Mouse (Mus musculus) embryonic stem cell, embryonic (primary cell): ENCODE data around the gene Pax7.

Experiments used
- CTCF ChIA-PET, 4 experiments: fragments of 300-600 bp in 2 of 4; fragments of 350-600 bp in 2 of 4; sonication (Branson Sonifier 250); formaldehyde crosslinking; loops; one replicate each; lab custom pipeline; 2022; ENCODE audit warnings: inconsistent platforms in 2 of 4; lab: Charles Lee
- POLR2A ChIA-PET, 4 experiments: fragments of 300-600 bp in 2 of 4; fragments of 350-600 bp in 2 of 4; sonication (Branson Sonifier 250); formaldehyde crosslinking; loops; one replicate each; lab custom pipeline; 2022; ENCODE audit warnings: antibody characterized with exemption in 4 of 4, inconsistent platforms in 1 of 4; lab: Charles Lee

The Pax7 gene

GRCm38 (mm10) chr4:139833036-139833634, at the start of gene Pax7:
Gene Pax7, minus strand, starts transcription at chr4:139833528.
- ChIA-PET POLR2A (interaction anchor here in 3 of 4 experiments (0.6 to 1.4 kb wide), 6 partner anchors 11 to 1567 kb away, joined by 3 to 6 read pairs (median 4); no protein-coding TSS in a partner anchor), CTCF (no interaction called here)

DNA sequence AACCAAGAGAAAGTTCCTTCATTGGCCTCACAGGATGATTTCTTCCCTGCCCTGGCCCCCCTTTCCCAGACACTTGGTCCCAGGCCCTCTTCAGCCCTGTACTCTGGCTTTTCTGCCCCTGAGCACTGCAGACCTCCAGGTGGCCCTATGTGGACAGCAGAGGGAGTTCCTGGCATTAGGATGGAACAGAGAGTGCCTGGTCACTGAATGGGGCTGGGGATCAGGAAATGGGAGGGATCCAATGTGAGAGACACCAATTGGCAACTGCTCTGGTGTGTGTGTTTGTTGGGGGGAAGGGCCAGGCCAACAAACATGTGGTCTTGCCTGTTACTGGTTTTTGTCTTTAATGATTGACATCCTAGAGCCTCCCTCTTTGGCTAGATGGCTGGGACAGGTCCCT, 48.5 kb upstream of the Pax7 start:
- ChIA-PET POLR2A (no interaction called here), CTCF (no interaction called here)

GRCm38 (mm10) chr4:139879324-139879723, 46.0 kb upstream of the Pax7 start:
- POLR2A ChIA-PET, result interaction anchor here in 2 of 4 experiments (0.6 to 0.8 kb wide), 2 partner anchors 46 to 182 kb away, joined by 3 to 4 read pairs; no protein-coding TSS in a partner anchor
- CTCF ChIA-PET, result no interaction called here

GRCm38 (mm10) chr4:139878443-139878842, 45.1 kb upstream of the Pax7 start:
- ChIA-PET CTCF (no interaction called here), POLR2A (no interaction called here)

GRCm38 (mm10) chr4:139877269-139877668, 43.9 kb upstream of the Pax7 start:
- POLR2A ChIA-PET, result interaction anchor here in 2 of 4 experiments (0.5 to 0.6 kb wide), 2 partner anchors 660 to 1076 kb away, joined by 3 read pairs; no protein-coding TSS in a partner anchor

DNA sequence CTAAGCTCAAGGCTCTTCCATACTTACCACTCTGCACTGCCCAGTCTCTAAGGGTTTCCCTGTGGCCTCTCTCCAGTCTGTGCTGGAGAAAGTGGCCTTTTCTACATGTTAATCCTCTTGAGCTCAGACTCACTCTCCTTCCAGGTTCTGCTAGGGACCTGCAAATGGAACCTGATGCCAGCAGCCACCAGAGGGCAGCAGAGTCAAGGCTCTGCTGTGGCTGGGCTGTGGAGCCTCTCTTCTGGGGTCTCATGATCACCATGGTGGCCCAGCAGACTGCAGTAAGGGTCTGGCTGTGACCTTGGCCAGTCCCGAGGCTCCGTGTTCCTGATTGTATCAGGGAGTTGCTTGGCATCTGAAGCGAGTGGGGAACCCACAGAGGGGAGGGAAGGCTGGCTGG, 39.3 kb upstream of the Pax7 start:
- CTCF ChIA-PET, result interaction anchor here (0.5 to 2.3 kb wide), 79 partner anchors 8 to 1756 kb away, joined by 3 to 14 read pairs (median 3); partner anchors contain the start of gene Gm21969 (in 2 of the 4)
- POLR2A ChIA-PET, result interaction anchor here in 2 of 4 experiments (1.1 to 1.3 kb wide), 4 partner anchors 101 to 633 kb away, joined by 3 read pairs; no protein-coding TSS in a partner anchor

More at GRCm38 (mm10) chr4:139877269-139877668, 43.9 kb upstream of the Pax7 start:
- CTCF ChIA-PET, result interaction anchor here (0.6 to 1.2 kb wide), 19 partner anchors 11 to 376 kb away, joined by 3 to 6 read pairs (median 3); no protein-coding TSS in a partner anchor

GRCm38 (mm10) chr4:139871699-139872098, 38.4 kb upstream of the Pax7 start:
- CTCF ChIA-PET, result interaction anchor here (0.6 to 2.3 kb wide), 53 partner anchors 9 to 808 kb away, joined by 3 to 14 read pairs (median 3); partner anchors contain the start of gene Gm21969 (in 2 of the 4)

GRCm38 (mm10) chr4:139863218-139863617, 29.9 kb upstream of the Pax7 start:
- ChIA-PET CTCF (interaction anchor here in 3 of 4 experiments (0.6 to 0.8 kb wide), 3 partner anchors 11 to 355 kb away, joined by 3 to 12 read pairs (median 3); no protein-coding TSS in a partner anchor), POLR2A (no interaction called here)

More at GRCm38 (mm10) chr4:139871699-139872098, 38.4 kb upstream of the Pax7 start:
- POLR2A ChIA-PET, result interaction anchor here in 2 of 4 experiments (0.9 to 1.3 kb wide), 5 partner anchors 102 to 819 kb away, joined by 3 read pairs; no protein-coding TSS in a partner anchor

- CTCF ChIA-PET, result interaction anchor here (0.6 to 3.2 kb wide), 51 partner anchors 8 to 815 kb away, joined by 3 to 23 read pairs (median 3); partner anchors contain the start of gene Gm21969 (in 1 of the 4)
- POLR2A ChIA-PET, result interaction anchor here in 2 of 4 experiments (0.6 to 0.8 kb wide), 3 partner anchors 10 to 765 kb away, joined by 3 to 4 read pairs (median 4); no protein-coding TSS in a partner anchor
Measured at GRCm38 (mm10) chr4:139858635-139859176, 25.4 kb upstream of the Pax7 start.

DNA sequence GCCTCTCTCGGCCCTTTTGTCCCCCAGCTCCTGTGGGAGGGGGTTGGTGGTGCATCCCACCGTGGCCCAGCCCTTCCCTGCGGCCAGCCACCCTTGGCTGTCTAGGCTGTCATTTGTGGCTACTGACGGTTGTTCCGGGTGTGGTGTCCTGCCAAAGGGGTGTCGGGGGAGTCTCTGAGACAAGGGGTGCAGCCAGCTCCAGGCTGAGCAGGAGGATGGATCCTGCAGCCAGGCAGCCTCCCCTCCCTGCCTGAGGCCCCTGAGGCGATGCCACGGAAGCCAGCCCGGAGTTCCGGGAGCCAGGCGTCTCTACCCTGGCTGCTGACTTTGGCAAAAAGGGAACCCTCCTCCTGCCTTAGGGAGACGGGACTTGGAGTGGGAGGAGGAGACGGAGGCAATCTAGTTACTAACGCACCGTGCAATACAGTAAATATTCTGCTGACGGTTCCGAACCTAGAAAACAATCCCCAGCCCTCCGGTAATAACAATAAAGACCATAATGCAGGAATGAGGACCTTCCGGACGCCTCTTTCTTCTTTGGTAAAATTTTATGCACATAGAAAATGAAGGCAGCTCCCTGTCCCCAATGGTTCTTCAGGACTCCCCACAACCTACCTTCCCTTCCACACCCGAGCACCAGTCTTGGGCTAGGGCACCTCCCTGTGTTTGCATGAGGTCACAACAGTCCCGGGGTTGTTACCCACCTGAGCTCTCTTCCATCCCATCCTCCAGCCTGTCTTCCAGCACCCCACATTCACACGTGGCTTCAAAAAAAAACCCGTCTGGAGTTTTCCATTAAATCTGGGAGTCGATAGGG, 19.1 kb upstream of the Pax7 start:
- POLR2A ChIA-PET, result interaction anchor here in 2 of 4 experiments (0.6 to 1.1 kb wide), 3 partner anchors 39 to 213 kb away, joined by 3 to 4 read pairs (median 3); no protein-coding TSS in a partner anchor
- CTCF ChIA-PET, result interaction anchor here in 3 of 4 experiments (0.5 to 1.9 kb wide), 22 partner anchors 11 to 445 kb away, joined by 3 to 8 read pairs (median 3); no protein-coding TSS in a partner anchor

DNA sequence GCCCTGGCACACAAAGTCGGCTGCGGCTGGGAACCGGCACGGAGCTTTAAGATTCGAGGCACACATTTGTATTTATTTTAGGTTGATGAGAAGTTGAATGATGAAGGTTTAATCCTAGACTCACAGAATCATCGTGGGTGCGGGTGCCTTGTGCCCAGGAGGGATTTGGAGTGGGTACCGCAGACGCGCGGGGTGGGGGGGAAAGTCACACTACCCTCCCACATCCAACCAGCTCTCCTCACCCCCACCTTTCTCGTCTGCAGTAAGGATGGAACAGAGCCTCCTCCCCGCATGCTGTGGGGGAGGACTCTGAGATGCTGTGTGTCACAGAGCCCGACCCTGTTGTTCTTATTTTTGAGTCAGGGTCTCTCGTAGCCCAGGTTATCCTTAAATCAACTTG, 18.1 kb upstream of the Pax7 start:
- ChIA-PET CTCF (interaction anchor here in 2 of 4 experiments (1.7 to 1.9 kb wide), 4 partner anchors 153 to 207 kb away, joined by 5 to 8 read pairs (median 8); no protein-coding TSS in a partner anchor), POLR2A (interaction anchor here in 1 of 4 experiments (0.6 to 1.1 kb wide), 2 partner anchors 38 to 90 kb away, joined by 3 read pairs; no protein-coding TSS in a partner anchor)

DNA sequence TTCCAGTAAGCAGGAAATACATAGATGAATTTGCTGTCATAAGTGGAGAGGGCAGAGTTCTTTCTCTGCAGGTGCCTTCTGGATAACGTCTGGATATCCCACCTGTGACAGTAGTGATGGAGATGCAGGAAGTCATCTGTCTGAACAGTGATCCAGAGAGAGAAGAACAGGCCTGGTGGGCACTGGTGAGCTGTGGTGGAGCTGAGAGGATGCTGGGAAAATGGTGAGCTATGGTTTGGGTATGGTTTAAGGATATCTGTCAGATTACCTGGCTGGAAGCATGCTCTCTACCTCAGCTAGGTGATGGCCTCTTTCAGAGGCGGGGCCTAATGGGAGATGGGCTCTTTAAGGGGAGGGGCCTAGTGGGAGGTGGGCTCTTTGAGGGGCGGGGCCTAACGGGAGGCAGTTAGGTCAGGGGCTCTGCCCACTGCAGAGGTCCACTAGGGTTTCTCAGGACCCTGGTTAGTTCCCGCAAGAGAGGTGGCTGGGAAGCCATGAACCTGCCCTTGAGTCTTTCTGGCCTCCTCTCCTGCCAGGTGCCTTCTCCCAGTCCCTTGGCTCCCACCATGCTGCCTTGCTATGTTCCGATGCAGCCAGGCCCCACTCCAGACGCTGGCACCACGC, 17.3 kb upstream of the Pax7 start:
- ChIA-PET POLR2A (interaction anchor here in 2 of 4 experiments (0.6 to 0.9 kb wide), 3 partner anchors 28 to 306 kb away, joined by 3 to 4 read pairs (median 3); no protein-coding TSS in a partner anchor), CTCF (interaction anchor here (0.6 to 1.9 kb wide), 7 partner anchors 8 to 540 kb away, joined by 3 to 10 read pairs (median 4); partner anchors contain the start of genes Akr7a5 (in 1 of the 4) and Pqlc2 (in 1 of the 4))

GRCm38 (mm10) chr4:139843456-139843855, 10.1 kb upstream of the Pax7 start:
- CTCF ChIA-PET, result interaction anchor here in 3 of 4 experiments (0.5 to 0.6 kb wide), 3 partner anchors 30 to 199 kb away, joined by 3 to 6 read pairs (median 4); no protein-coding TSS in a partner anchor

DNA sequence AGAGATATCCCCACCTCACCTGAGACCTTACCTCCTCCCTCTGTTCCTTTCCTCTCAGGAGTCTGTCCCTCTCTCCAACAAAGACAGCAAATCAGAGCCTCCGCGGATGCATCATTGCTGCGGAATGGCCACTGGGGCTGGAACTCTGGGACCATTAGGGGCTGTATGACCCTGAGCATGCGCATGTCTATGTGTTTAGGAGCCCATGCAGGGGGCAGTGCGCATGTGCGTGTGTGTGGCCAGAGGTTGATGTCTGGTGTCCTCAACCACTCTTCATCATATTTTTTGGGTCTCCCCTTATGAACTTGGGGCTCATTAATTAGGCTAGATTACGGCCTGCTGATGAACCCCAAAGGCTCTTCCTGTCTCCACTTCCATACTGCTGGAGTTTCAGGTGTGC, 9.6 kb upstream of the Pax7 start:
- POLR2A ChIA-PET, result interaction anchor here in 2 of 4 experiments (0.9 to 1.0 kb wide), 3 partner anchors 17 to 32 kb away, joined by 3 to 5 read pairs (median 4); no protein-coding TSS in a partner anchor
- CTCF ChIA-PET, result no interaction called here

More at GRCm38 (mm10) chr4:139843456-139843855, 10.1 kb upstream of the Pax7 start:
- POLR2A ChIA-PET, result interaction anchor here in 3 of 4 experiments (0.6 to 1.0 kb wide), 4 partner anchors 18 to 1175 kb away, joined by 3 to 5 read pairs (median 4); no protein-coding TSS in a partner anchor

GRCm38 (mm10) chr4:139840939-139841500, 7.7 kb upstream of the Pax7 start:
- POLR2A ChIA-PET, result no interaction called here
- CTCF ChIA-PET, result interaction anchor here in 1 of 4 experiments (0.6 kb wide), 1 partner anchor 20 kb away, joined by 4 read pairs; no protein-coding TSS in a partner anchor

GRCm38 (mm10) chr4:139840442-139840841, 7.1 kb upstream of the Pax7 start:
- POLR2A ChIA-PET, result no interaction called here
- CTCF ChIA-PET, result interaction anchor here in 1 of 4 experiments (0.6 kb wide), 1 partner anchor 10 kb away, joined by 3 read pairs; no protein-coding TSS in a partner anchor
